Mouse (Mus musculus) intestine, postnatal 0 days (tissue): ENCODE measurements around the gene Spast. TPM values are rescaled to one million over a fixed set of nuclear protein-coding genes. Genes with fewer than 3 reads are reported as not detected.
"Not testable (repeated sequence)": the region's sequence is repeated elsewhere in the genome, so short reads cannot be mapped to it uniquely, and the experiment has no call there.

Experiments
- ATAC-seq: fragments of 200-750 bp; cut with Nextera tagmentation; 2 replicates; pipeline ENCODE4 v1.8.0; 2017; ENCODE audit warnings: mild to moderate bottlenecking, moderate TSS enrichment, moderate library complexity
- H3K27ac ChIP-seq: fragments of 300-500 bp; sonication (generic); 2 replicates; pipeline ENCODE4 v1.5.1; 2014; ENCODE audit warnings: mild to moderate bottlenecking, low read depth, low read length, moderate library complexity
- H3K27me3 ChIP-seq: fragments of 300-500 bp; sonication (generic); replicated peaks from 2 replicates; pipeline ENCODE4 v1.6.1; 2014; ENCODE audit warnings: low read length, mixed read lengths; ENCODE audit not compliant: control insufficient read depth, insufficient read depth
- H3K36me3 ChIP-seq: fragments of 300-500 bp; sonication (generic); 2 replicates; pipeline ENCODE4 v1.6.1; 2014; ENCODE audit warnings: mild to moderate bottlenecking, moderate library complexity; ENCODE audit not compliant: control insufficient read depth, insufficient read depth
- H3K4me1 ChIP-seq: fragments of 300-500 bp; sonication (generic); replicated peaks from 2 replicates; pipeline ENCODE4 v1.6.1; 2014; ENCODE audit warnings: antibody characterized with exemption, low read length, mixed read lengths; ENCODE audit not compliant: control insufficient read depth, insufficient read depth
- H3K4me2 ChIP-seq: fragments of 300-500 bp; sonication (generic); replicated peaks from 2 replicates; pipeline ENCODE4 v1.6.1; 2014; ENCODE audit warnings: low read depth, mild to moderate bottlenecking, moderate library complexity
- H3K4me3 ChIP-seq: fragments of 300-500 bp; sonication (generic); 2 replicates; pipeline ENCODE4 v1.5.1; 2014; ENCODE audit warnings: low read depth, low read length
- H3K9ac ChIP-seq: fragments of 300-500 bp; sonication (generic); 2 replicates; pipeline ENCODE4 v1.6.1; 2014; ENCODE audit warnings: mild to moderate bottlenecking, low read depth, low read length
- H3K9me3 ChIP-seq: fragments of 300-500 bp; sonication (generic); 2 replicates; pipeline ENCODE4 v1.6.1; 2016; ENCODE audit warnings: mixed run types; ENCODE audit not compliant: control insufficient read depth
- CTCF ChIP-seq: sonication (generic); IDR thresholded peaks from 2 replicates; pipeline ENCODE4 v1.5.1; 2016; ENCODE audit warnings: low read depth, mild to moderate bottlenecking, control low read depth, antibody characterized with exemption, moderate library complexity
- WGBS: fragments of 180-500 bp; shearing (Covaris S2); extraction: QIAGEN DNeasy Blood & Tissue Kit; methylation state at CpG from one replicate; pipeline ENCODE4 v1.1.7; 2014; 5-methylcytosine and 5-hydroxymethylcytosine counted together
- polyA plus RNA-seq: library from polyadenylated mRNA; unstranded; fragments of >200 nt; fragmentation: Nextera tagmentation; extraction: Ambion mirVana; gene quantifications from 2 replicates; pipeline ENCODE4 v1.2.1, GENCODE M21; 2015

Spast gene
- polyA plus RNA-seq, 1 experiment from 2014 or later, result 10.5 TPM

DNA sequence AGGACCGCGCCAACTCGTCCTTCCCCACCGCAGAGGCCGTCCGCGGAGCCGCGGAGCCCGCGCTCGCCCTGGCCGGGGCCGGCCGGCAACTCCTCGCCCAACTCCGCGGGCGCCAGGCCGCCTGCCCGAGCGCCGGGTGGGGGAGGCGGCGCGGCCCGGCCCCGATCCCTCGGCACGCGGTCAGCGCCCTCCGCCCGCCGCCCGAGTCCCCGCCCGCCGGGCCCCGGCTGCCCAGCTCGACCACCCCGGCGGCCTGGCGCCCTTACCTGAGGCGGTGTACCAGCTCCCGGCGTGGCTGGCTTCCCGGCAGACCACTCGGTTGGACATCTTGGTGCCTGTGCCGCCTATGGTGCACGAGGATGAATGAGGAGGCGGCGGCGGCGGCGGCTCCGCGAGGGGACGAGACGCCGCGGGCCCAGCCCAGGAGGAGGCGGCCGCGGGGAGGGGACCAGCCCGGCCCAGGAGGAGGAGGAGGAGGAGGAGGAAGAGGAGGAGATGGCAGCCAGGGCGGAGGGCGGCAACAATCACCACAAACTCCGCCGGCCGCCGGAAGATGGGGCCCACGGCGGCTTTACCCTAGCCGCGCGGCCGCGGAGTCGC lies 44.3 kb upstream of the Spast start:
- Histone ChIP-seq H3K4me1 (peaks cover 4% of the 10 kb centered on the region; the same call in 1 of the 2 replicates), H3K36me3 (0 out of 2 replicates have a peak, but pooled peaks cover 8% of the 10 kb centered on the region), H3K9ac (peak overlapping the region; percentile 83), H3K27ac (peak overlapping the region; percentile 88), H3K27me3 (no peaks in the 10 kb centered on the region), H3K4me3 (peak overlapping the region; percentile 91), H3K9me3 (no peaks in the 10 kb centered on the region), H3K4me2 (peak overlapping the region; percentile 94)
- TF ChIP-seq CTCF, result peak; percentile 34; the same call in 1 of the 2 replicates
- peak; percentile 88 for ATAC-seq
- under 1% methylated on average over 57 of the region's 80 CpGs for WGBS

DNA sequence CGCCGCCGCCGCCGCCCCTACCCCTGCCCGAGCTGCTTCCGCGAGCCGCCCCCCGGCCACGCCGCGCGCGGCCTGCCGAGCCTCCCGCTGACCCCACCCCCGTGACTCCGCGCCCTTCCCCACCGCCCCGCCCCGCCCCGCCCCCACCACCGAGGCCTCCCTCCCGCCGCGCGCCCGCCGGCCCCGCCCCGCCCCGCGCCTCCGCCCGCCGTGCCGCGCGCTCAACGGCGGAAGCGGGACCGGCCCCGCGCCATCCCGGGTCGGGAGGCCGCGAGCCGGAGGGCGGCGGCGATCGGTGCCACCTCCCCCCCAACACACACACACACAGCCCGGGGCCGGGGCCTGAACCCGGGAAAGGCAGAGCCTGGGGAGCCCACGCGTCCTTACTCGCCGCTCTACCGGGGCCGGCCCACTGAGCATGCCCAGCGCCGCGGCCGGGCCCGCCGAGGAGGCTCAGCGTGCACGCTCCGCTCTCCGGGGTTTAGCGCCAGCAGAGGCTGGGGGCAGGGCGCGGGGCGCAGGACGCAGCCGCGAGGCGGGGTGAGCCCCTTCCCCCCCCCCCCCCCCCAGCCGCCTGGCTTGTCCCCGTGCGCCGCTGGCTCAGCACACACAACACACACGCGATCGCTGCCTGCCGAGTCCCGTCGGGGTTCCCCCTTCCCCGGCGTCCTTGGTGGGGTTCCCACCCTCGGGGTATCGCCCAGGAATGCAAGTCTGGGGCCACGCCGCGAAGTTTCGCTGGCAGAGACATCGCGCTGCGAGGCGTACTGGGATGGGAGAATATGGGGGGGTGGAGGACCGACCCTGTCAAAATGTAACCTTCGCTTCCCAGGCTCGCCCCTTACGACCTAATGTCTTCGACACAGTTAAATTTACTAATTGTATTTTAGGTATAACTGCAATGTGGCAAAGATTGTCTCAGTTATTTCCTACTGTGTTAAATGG lies 43.5 kb upstream of the Spast start, which contains the start of gene Memo1:
Memo1 (minus strand) TSS at position 496 of the 945 bp plus-strand sequence.
- under 1% methylated on average over 55 of the region's 110 CpGs for WGBS
- Histone ChIP-seq H3K36me3 (peaks cover 12% of the 10 kb centered on the region; the same call in 1 of the 2 replicates), H3K9ac (peak within 1 kb of the TSS; percentile 83), H3K9me3 (no peaks in the 10 kb centered on the region), H3K4me3 (peak within 1 kb of the TSS; percentile 91), H3K4me2 (peak within 1 kb of the TSS; percentile 94), H3K27ac (peak within 1 kb of the TSS; percentile 88), H3K4me1 (peaks cover 4% of the 10 kb centered on the region; the same call in 1 of the 2 replicates), H3K27me3 (no peaks in the 10 kb centered on the region)
- ATAC-seq, result peak; percentile 85
- TF ChIP-seq CTCF, result no peak

DNA sequence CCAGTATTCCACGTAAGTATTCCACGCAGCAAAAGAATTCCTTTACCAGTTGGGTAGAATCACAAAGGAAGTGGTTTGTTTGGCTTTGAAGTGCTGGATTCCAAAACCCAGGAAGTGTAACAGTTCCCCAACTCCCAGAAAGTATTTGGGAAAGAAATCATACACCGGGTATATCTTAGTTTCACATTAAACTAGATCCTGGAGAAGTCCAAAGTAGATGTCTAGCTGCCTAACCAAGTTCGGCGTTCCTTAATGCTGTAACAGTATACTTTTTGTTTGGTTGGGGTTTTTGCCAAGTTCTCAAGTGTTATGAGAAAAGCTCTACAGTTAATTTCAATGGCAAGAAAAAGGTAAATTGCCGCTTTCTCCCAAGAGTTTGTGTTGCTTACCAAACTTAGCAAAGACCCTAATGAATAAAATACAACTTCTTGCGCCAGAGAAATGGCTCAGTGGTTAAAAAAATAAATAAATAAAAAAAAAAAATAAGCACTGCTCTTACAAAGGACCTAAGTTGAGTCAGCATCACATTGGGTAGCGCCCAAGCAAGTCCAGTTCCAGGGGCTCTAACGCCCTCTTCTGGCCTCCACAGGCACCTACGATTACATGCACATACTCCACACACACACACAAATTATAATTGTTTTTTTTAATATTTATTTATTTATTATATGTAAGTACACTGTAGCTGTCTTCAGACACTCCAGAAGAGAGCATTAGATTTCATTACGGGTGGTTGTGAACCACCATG lies 42.5 kb upstream of the Spast start:
- Histone ChIP-seq H3K4me1 (no peaks in the 10 kb centered on the region; the same call in 1 of the 2 replicates), H3K4me3 (peak overlapping the region; percentile 91), H3K9me3 (no peaks in the 10 kb centered on the region), H3K4me2 (peak overlapping the region; percentile 94), H3K27me3 (no peaks in the 10 kb centered on the region), H3K9ac (peak overlapping the region; percentile 83), H3K27ac (peak overlapping the region; percentile 88), H3K36me3 (peaks cover 15% of the 10 kb centered on the region)
- no peak for ATAC-seq
- 39% methylated on average over 11 of the region's 11 CpGs for WGBS
- TF ChIP-seq CTCF, result peak; percentile 60

DNA sequence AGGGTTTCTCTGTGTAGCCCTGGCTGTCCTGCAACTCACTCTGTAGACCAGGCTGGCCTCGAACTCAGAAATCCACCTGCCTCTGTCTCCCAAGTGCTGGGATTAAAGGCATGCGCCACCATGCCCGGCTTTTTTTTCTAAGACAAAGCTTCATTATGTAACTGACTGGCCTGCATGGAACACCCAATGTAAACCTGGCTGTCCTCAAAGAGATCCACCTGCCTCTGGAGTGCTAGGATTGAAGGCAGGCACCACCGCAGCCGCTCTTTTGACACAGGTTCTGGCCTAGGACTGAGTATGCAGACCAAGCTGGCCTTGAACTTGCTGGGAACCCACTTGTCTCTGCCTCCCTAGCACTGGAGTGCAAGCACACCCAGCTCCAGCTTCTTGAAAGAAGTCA lies 41.8 kb upstream of the Spast start:
- H3K9ac ChIP-seq, H3K9me3 ChIP-seq, H3K4me2 ChIP-seq, ATAC-seq, H3K27me3 ChIP-seq, H3K4me1 ChIP-seq, H3K27ac ChIP-seq, H3K4me3 ChIP-seq: not testable (repeated sequence)
- peaks cover 19% of the 10 kb centered on the region for H3K36me3 ChIP-seq
- WGBS, result 91% methylated on average over 5 of the region's 5 CpGs

DNA sequence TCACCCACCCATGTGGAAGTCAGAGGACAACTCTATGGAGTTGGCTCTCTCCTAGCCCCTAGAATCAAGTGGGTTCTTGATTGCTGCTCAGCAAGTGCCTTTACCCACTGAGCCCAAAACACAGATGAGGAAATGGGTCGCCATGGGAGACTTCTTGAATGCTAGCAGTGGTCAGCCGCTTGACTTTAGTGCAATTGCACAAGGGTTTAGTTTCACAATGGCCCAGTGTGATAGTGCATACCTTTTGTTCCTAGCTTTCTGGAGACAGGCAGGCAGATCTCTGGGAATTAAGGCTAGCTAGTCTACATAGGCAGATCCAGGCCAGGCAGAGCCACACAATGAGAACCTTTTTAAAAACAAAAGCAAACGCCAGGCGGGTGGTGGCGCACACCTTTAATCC lies 38.7 kb upstream of the Spast start:
- peaks cover 29% of the 10 kb centered on the region for H3K36me3 ChIP-seq
- ATAC-seq, result no peak
- TF ChIP-seq CTCF, result no peak
- no peak overlapping the region for H3K4me3 ChIP-seq
- no peak overlapping the region for H3K9ac ChIP-seq
- no peak overlapping the region for H3K27ac ChIP-seq
- 85% methylated on average over 5 of the region's 5 CpGs for WGBS
- H3K27me3 ChIP-seq, result no peaks in the 10 kb centered on the region
- no peaks in the 10 kb centered on the region for H3K9me3 ChIP-seq
- no peaks in the 10 kb centered on the region for H3K4me1 ChIP-seq
- H3K4me2 ChIP-seq, result no peak overlapping the region

DNA sequence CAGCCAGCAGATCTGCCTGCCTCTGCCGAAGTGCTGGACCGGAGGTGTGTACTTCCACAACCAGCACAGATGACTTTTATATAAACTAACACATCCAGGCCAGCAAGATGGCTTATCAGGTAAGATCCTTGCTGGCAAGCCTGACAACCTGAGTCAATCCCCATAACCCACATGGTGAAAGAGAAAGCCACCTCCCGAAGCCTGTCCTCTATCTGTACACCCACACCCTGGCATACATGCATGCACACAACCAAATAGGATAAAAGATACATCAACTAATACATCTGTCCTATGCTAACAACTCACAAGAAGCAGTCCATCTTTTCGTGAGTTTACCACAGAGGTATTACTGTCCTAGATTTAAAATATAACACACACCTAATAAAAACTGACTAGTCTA lies 34.7 kb upstream of the Spast start:
- no peaks in the 10 kb centered on the region for H3K4me1 ChIP-seq
- ATAC-seq, result no peak
- no peaks in the 10 kb centered on the region for H3K27me3 ChIP-seq
- no peak for TF ChIP-seq CTCF
- WGBS, result 84% methylated on average over 4 of the region's 4 CpGs
- H3K4me3 ChIP-seq, result no peak overlapping the region
- H3K9me3 ChIP-seq, result no peaks in the 10 kb centered on the region
- no peak overlapping the region for H3K27ac ChIP-seq
- no peak overlapping the region for H3K9ac ChIP-seq
- H3K4me2 ChIP-seq, result no peak overlapping the region
- peaks cover 37% of the 10 kb centered on the region for H3K36me3 ChIP-seq
